Mouse (Mus musculus): Measurements from ENCODE around the gene Nkx2-4.

The Nkx2-4 gene

GRCm38 (mm10) chr2:147085072-147085870, at the start of gene Nkx2-4:
Gene Nkx2-4 (minus strand): TSS chr2:147085445.
- DNase-seq, result peak; percentile 17

- no peak for DNase-seq
Measured at GRCm38 (mm10) chr2:147127366-147127765, 42.1 kb upstream of the Nkx2-4 start.

- no peak for DNase-seq
Measured at GRCm38 (mm10) chr2:147119736-147120135, 34.5 kb upstream of the Nkx2-4 start.

GRCm38 (mm10) chr2:147086441-147086840, 1.2 kb upstream of the Nkx2-4 start:
- no peak for DNase-seq

- no peak for DNase-seq
Measured at GRCm38 (mm10) chr2:147085937-147086336, 692 bp upstream of the Nkx2-4 start.

GRCm38 (mm10) chr2:147084366-147085071, 726 bp downstream of the Nkx2-4 start:
- DNase-seq, result peak; percentile 34

GRCm38 (mm10) chr2:147083471-147084365, 1.5 kb downstream of the Nkx2-4 start:
- peak; percentile 26 for DNase-seq

- no peak for DNase-seq
Measured at GRCm38 (mm10) chr2:147082391-147082790, 2.9 kb downstream of the Nkx2-4 start.

GRCm38 (mm10) chr2:147074399-147074798, 10.8 kb downstream of the Nkx2-4 start:
- no peak for DNase-seq

GRCm38 (mm10) chr2:147073962-147074361, 11.3 kb downstream of the Nkx2-4 start:
- no peak for DNase-seq

- DNase-seq, result no peak
Measured at GRCm38 (mm10) chr2:147070305-147070704, 14.9 kb downstream of the Nkx2-4 start.

GRCm38 (mm10) chr2:147069077-147069476, 16.2 kb downstream of the Nkx2-4 start:
- DNase-seq, result no peak

GRCm38 (mm10) chr2:147067480-147068246, 17.6 kb downstream of the Nkx2-4 start:
- DNase-seq, result no peak

GRCm38 (mm10) chr2:147053229-147053892, 31.9 kb downstream of the Nkx2-4 start:
- no peak for DNase-seq

- no peak for DNase-seq
Measured at GRCm38 (mm10) chr2:147047051-147047450, 38.2 kb downstream of the Nkx2-4 start.

- no peak for DNase-seq
Measured at GRCm38 (mm10) chr2:147035864-147036263, 49.4 kb downstream of the Nkx2-4 start.
